Comparison of ENCODE assay signal across 27 mouse cellular contexts in genomic region chr4:110198600-110198999, GRCm38 (mm10).
"Had no signal": no experiment of that assay in that cellular context is flagged by ENCODE, and none has a peak within 500 bp of the region (broad histone marks: within the 10 kb centered on the region; RNA-seq: fewer than 3 reads in every experiment).

No protein-coding gene starts in this region.

- H3K4me3 ChIP-seq: gastrocnemius, adult 2 months; heart, embryonic 10.5 days; heart, embryonic 12.5 days; hindbrain, embryonic 10.5 days; hindbrain, embryonic 12.5 days; intestine, embryonic 15.5 days; layer of hippocampus, adult 2 months; left cerebral cortex, adult 2 months; limb, embryonic 10.5 days; limb, embryonic 12.5 days; liver, embryonic 13.5 days; liver, embryonic 15.5 days had no signal

- H3K36me3 ChIP-seq: heart, embryonic 10.5 days; heart, embryonic 12.5 days; hindbrain, embryonic 10.5 days; hindbrain, embryonic 12.5 days; intestine, embryonic 15.5 days; limb, embryonic 10.5 days; limb, embryonic 12.5 days; liver, embryonic 13.5 days; liver, embryonic 15.5 days had no signal

- H3K9ac ChIP-seq: heart, embryonic 12.5 days; hindbrain, embryonic 12.5 days; hindbrain, embryonic 14.5 days; intestine, embryonic 15.5 days; limb, embryonic 12.5 days; liver, embryonic 13.5 days; liver, embryonic 15.5 days; liver, postnatal 0 days had no signal

- H3K27me3 ChIP-seq: heart, embryonic 12.5 days; hindbrain, embryonic 12.5 days; intestine, embryonic 15.5 days; limb, embryonic 12.5 days; liver, embryonic 13.5 days; liver, embryonic 15.5 days had no signal

- H3K4me1 ChIP-seq: heart, embryonic 10.5 days; hindbrain, embryonic 10.5 days; hindbrain, embryonic 12.5 days; intestine, embryonic 15.5 days; limb, embryonic 12.5 days; liver, embryonic 13.5 days; liver, embryonic 15.5 days had no signal

- DNase-seq: gastrocnemius, adult 2 months; gastrocnemius, postnatal 10 days; gastrocnemius, postnatal 25 days; heart, adult 18-20 months; heart, postnatal 10 days; heart, postnatal 4 days; kidney, adult 9 months; kidney, postnatal 14 days; kidney, postnatal 36 days; liver; liver, embryonic 13.5 days; liver, postnatal 0 days had no signal

- ATAC-seq: hindbrain, embryonic 16.5 days; inflammation-experienced regulatory T-cells, adult 6 months; intestine, embryonic 15.5 days; intestine, postnatal 0 days; liver, postnatal 0 days had no signal

- H3K27ac ChIP-seq: gastrocnemius, adult 2 months; heart, embryonic 10.5 days; hindbrain, embryonic 10.5 days; hindbrain, embryonic 12.5 days; hindbrain, embryonic 14.5 days; intestine, embryonic 15.5 days; layer of hippocampus, adult 2 months; left cerebral cortex, adult 2 months; limb, embryonic 10.5 days; limb, embryonic 12.5 days; liver, embryonic 13.5 days; liver, embryonic 15.5 days had no signal

- H3K4me2 ChIP-seq: heart, embryonic 12.5 days; hindbrain, embryonic 12.5 days; hindbrain, embryonic 14.5 days; intestine, embryonic 15.5 days; limb, embryonic 12.5 days; liver, embryonic 11.5 days; liver, embryonic 13.5 days; liver, embryonic 15.5 days had no signal

- H3K9me3 ChIP-seq: heart, embryonic 10.5 days; heart, embryonic 12.5 days; hindbrain, embryonic 12.5 days; intestine, embryonic 15.5 days; limb, embryonic 12.5 days; liver, embryonic 13.5 days; liver, embryonic 15.5 days had no signal
